In the genomic region with DNA sequence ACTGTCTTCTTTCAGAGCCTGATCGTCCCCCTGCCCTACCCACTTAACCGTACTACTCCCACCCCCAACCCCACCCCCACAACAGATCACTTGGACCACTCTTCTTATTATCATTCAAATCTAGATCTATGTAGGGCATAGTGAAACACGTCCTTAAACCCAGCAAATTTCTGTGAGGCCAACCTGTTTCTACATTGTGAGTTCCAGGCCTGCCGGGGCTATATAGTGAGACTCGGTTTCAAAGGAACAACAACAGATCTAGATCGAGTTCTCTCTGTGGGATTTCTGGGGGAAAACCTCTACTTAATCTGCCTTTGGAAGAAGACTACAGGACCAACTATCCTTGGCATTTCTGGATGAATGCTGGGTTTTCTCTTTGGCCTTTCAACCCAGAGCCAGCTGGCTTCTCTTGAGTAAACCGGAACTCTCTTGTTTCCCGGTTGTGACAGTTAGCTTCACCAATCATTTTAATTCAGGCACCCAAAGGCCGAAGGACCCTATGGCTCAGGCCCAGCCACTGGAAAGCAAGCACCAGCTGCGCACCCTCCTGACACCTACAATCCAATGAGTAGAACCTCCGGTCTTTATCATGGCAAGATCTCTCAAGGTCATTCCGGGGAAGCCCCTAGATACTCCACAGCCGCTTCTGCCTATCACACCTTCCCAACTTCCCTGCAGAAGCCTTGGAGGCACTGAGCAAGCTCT, we compare ENCODE assay signal across 9 mouse cellular contexts. TPM values are rescaled to one million over a fixed set of nuclear protein-coding genes. Genes with fewer than 3 reads are reported as not detected.
DNase-seq lines count a peak whose midpoint lies in the region; ATAC-seq and TF ChIP-seq lines count a peak whose summit lies in the region.
"Had no signal": no experiment of that assay in that cellular context is flagged by ENCODE, and none has a peak within 500 bp of the region (broad histone marks: within the 10 kb centered on the region; RNA-seq: fewer than 3 reads in every experiment).

No protein-coding gene starts in this region.

- TF ChIP-seq CTCF in testis, adult 2 months (IDR thresholded peaks at IDR 0.05; ENCODE audit: control insufficient read depth, insufficient read depth, insufficient replicate concordance, low read depth, low read length) = no peak

- no peak for DNase-seq in heart, adult 8-10 months (ENCODE audit: low spot score)
- DNase-seq in testis, postnatal 10 days (ENCODE audit: low spot score) = no peak
- DNase-seq in limb, embryonic 14.5 days (ENCODE audit: low spot score) = no peak
- no peak for DNase-seq in ovary, postnatal 10 days (ENCODE audit: low spot score)
- no peak for DNase-seq in left cerebral cortex, adult 8-10 months (ENCODE audit: low spot score in 2 of 2)
- DNase-seq: layer of hippocampus, adult 9-11 months had no signal

- WGBS in heart, embryonic 14.5 days = 75% methylated on average over 13 of the region's 13 CpGs
- WGBS in limb, embryonic 14.5 days = 90% methylated on average over 13 of the region's 13 CpGs

- no peaks in the 10 kb centered on the region for H3K36me3 ChIP-seq in heart, embryonic 14.5 days (ENCODE audit: control insufficient read depth, insufficient read depth, low read length)
- H3K36me3 ChIP-seq in testis, adult 2 months (ENCODE audit: control insufficient read depth, insufficient read depth, low read length) = no peaks in the 10 kb centered on the region
- no peaks in the 10 kb centered on the region for H3K36me3 ChIP-seq in limb, embryonic 14.5 days (ENCODE audit: control insufficient read depth, insufficient read depth, low read length)

- H3K4me3 ChIP-seq in heart, embryonic 14.5 days (ENCODE audit: control insufficient read depth in 1 of 2, insufficient read depth in 1 of 2, low read depth in 1 of 2, low read length in 2 of 2) = peak overlapping the region in 1 of 2 experiments; percentile 60; a peak in 1 of 4 replicates
- H3K4me3 ChIP-seq in testis, adult 2 months (ENCODE audit: control insufficient read depth, low read depth, low read length) = peak overlapping the region; percentile 88
- H3K4me3 ChIP-seq in limb, embryonic 14.5 days (replicated peaks; ENCODE audit: low read length) = peak overlapping the region; percentile 47

- H3K4me1 ChIP-seq in heart, embryonic 14.5 days (ENCODE audit: control insufficient read depth in 2 of 2, insufficient read depth in 2 of 2, low read length in 2 of 2) = peaks cover 7 to 18% of the 10 kb centered on the region in 2 experiments
- H3K4me1 ChIP-seq in testis, adult 2 months (ENCODE audit: control insufficient read depth, insufficient read depth, low read length) = no peaks in the 10 kb centered on the region
- H3K4me1 ChIP-seq in limb, embryonic 14.5 days (ENCODE audit: control insufficient read depth, insufficient read depth, low read length) = peaks cover 9% of the 10 kb centered on the region

- H3K27me3 ChIP-seq in heart, embryonic 14.5 days (ENCODE audit: control insufficient read depth, insufficient read depth, low read length) = no peaks in the 10 kb centered on the region
- no peaks in the 10 kb centered on the region for H3K27me3 ChIP-seq in testis, adult 2 months (ENCODE audit: control insufficient read depth, insufficient read depth, low read length)
- no peaks in the 10 kb centered on the region for H3K27me3 ChIP-seq in limb, embryonic 14.5 days (ENCODE audit: control insufficient read depth, insufficient read depth, low read length)

- no peak overlapping the region for H3K27ac ChIP-seq in heart, embryonic 14.5 days (replicated peaks in 1 of 2; ENCODE audit: control insufficient read depth in 1 of 2, insufficient read depth in 1 of 2, low read depth in 2 of 2, low read length in 2 of 2)
- H3K27ac ChIP-seq in testis, adult 2 months (ENCODE audit: control insufficient read depth, insufficient read depth, low read depth, low read length) = no peak overlapping the region
- no peak overlapping the region for H3K27ac ChIP-seq in limb, embryonic 14.5 days (replicated peaks; ENCODE audit: low read depth, low read length)

- ATAC-seq in heart, embryonic 14.5 days (ENCODE audit: insufficient number of reproducible peaks, insufficient read depth, low FRiP score, low read depth) = no peak
- no peak for ATAC-seq in limb, embryonic 14.5 days (ENCODE audit: low FRiP score, low read depth)
- ATAC-seq in monocyte, adult 5-6 weeks (replicated peaks; ENCODE audit: insufficient number of reproducible peaks, low FRiP score, low TSS enrichment, poor library complexity, severe bottlenecking) = no peak

- TF ChIP-seq POLR2A in testis, adult 2 months (IDR thresholded peaks at IDR 0.05; ENCODE audit: control insufficient read depth, low read depth, low read length) = no peak
- no peak for TF ChIP-seq POLR2A in limb, embryonic 14.5 days (IDR thresholded peaks at IDR 0.05; ENCODE audit: borderline replicate concordance, extremely low read depth, insufficient read depth, insufficient read length)

- peak overlapping the region; percentile 76; the same call in 1 of the 2 replicates for H3K9ac ChIP-seq in heart, embryonic 14.5 days (ENCODE audit: low read length)
- no peak overlapping the region for H3K9ac ChIP-seq in limb, embryonic 14.5 days (ENCODE audit: low read depth, low read length, severe bottlenecking)

- H3K4me2 ChIP-seq in heart, embryonic 14.5 days (ENCODE audit: low read length) = peak overlapping the region; percentile 79
- H3K4me2 ChIP-seq in limb, embryonic 14.5 days (replicated peaks; ENCODE audit: low read depth, low read length, severe bottlenecking) = peak overlapping the region; percentile 78

- no peaks in the 10 kb centered on the region for H3K9me3 ChIP-seq in heart, embryonic 14.5 days (ENCODE audit: control insufficient read depth, low read length)
- H3K9me3 ChIP-seq in limb, embryonic 14.5 days (ENCODE audit: control insufficient read depth, low read length) = no peaks in the 10 kb centered on the region

RNA-seq across cellular contexts. Expression of a gene that starts 0.8 kb away (rescaled TPM):
- 19.1 and 20.9 TPM in 2 replicates for polyA plus RNA-seq in heart, embryonic 14.5 days (2014; fragmentation: Nextera tagmentation; extraction: Ambion mirVana)
- total RNA-seq in heart, adult 8-10 months (2022) = 10 to 100 TPM; 19.6 to 23.7 (median 20.2) TPM
- polyA plus RNA-seq in testis, adult 2 months (2012; rRNA removed) = 27.8 and 36.2 TPM in 2 replicates
- polyA plus RNA-seq in limb, embryonic 14.5 days (2012; rRNA removed) = 6.2 and 9.5 TPM in 2 replicates
- 21.5 and 21.8 TPM in 2 replicates for polyA plus RNA-seq in limb, embryonic 14.5 days (2014; fragmentation: Nextera tagmentation; extraction: Ambion mirVana)
- 80.4 to 126 TPM (median 107 TPM) in 3 replicates for total RNA-seq in monocyte, adult 5-6 weeks (2017)
- total RNA-seq in left cerebral cortex, adult 8-10 months (2022) = 1 to 10 TPM; 1.3 to 3.2 (median 2.1) TPM

Comparison
In these comparisons a context has a peak if more than half of its experiments do, and no peak if none do; other contexts are left out.
1. RNA of a gene that starts 0.8 kb away (total RNA-seq): 80.4 to 126 TPM in monocyte, adult 5-6 weeks and 19.6 to 23.7 TPM in heart, adult 8-10 months; 1.3 to 3.2 TPM in left cerebral cortex, adult 8-10 months; every median in the first group is over 4 times any median in the second.